Comparison of ENCODE assay signal across 15 mouse cellular contexts in the genomic region with DNA sequence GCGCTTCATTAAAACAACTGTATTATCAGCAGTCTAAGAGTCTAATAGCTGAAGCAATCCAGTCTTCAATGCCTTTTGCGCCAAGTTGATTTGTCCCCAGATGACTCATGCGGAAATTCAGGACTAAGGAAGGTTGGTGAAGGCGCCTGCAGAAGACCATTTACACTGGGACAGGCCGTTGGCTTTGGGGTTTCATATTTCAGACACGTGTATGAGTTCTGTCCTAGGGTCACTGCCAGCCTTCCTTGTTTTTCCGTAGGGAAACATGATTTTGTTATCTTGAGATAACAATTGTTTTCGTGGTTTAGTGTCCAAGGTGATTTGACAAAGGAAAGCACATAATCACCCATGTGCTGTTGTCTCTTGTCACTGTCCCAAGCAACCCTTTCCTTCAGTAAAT. TPM values are rescaled to one million over a fixed set of nuclear protein-coding genes. Genes with fewer than 3 reads are reported as not detected.
DNase-seq lines count a peak whose midpoint lies in the region; ATAC-seq and TF ChIP-seq lines count a peak whose summit lies in the region.
"Had no signal": no experiment of that assay in that cellular context is flagged by ENCODE, and none has a peak within 500 bp of the region (broad histone marks: within the 10 kb centered on the region; RNA-seq: fewer than 3 reads in every experiment).

No protein-coding gene starts in this region.

- 0 out of 2 replicates have a peak overlapping the region, but pooled peaks have one; percentile 11 for H3K4me3 ChIP-seq in gastrocnemius, adult 2 months
- H3K4me3 ChIP-seq in heart, embryonic 15.5 days, result no peak overlapping the region
- H3K4me3 ChIP-seq in kidney, embryonic 15.5 days (replicated peaks), result no peak overlapping the region
- H3K4me3 ChIP-seq: limb, embryonic 15.5 days; megakaryocyte, embryonic 14.5 days had no signal

- intact Hi-C loops in gastrocnemius, adult 2 months (cut with DNase I), result no loop called here

- no peaks in the 10 kb centered on the region for H3K9me3 ChIP-seq in heart, embryonic 15.5 days (replicated peaks)
- no peaks in the 10 kb centered on the region for H3K9me3 ChIP-seq in kidney, embryonic 15.5 days (replicated peaks)
- H3K9me3 ChIP-seq: limb, embryonic 15.5 days; megakaryocyte, embryonic 14.5 days had no signal

- no peak for DNase-seq in gastrocnemius, adult 2 months
- DNase-seq in gastrocnemius, postnatal 10 days, result no peak
- DNase-seq in lung, postnatal 14 days, result peak; percentile 8
- no peak for DNase-seq in lung, postnatal 25 days (ENCODE audit: low spot score)
- DNase-seq in urinary bladder, postnatal 4 days (ENCODE audit: low spot score in 2 of 2), result no peak
- DNase-seq: cerebellum, adult 8-10 months; gastrocnemius, postnatal 36 days; layer of hippocampus, postnatal 36 days; spleen, adult 18-20 months; thymus, adult 2 months had no signal

- TF ChIP-seq CTCF in gastrocnemius, adult 2 months (IDR thresholded peaks at IDR 0.05), result no peak

- WGBS in heart, embryonic 15.5 days, result 35% methylated on average over 8 of the region's 8 CpGs
- 46% methylated on average over 8 of the region's 8 CpGs for WGBS in kidney, embryonic 15.5 days

- ATAC-seq in heart, embryonic 15.5 days (replicated peaks; ENCODE audit: insufficient number of reproducible peaks, insufficient read depth, low FRiP score, low read depth), result no peak
- no peak for ATAC-seq in kidney, embryonic 15.5 days (replicated peaks; ENCODE audit: low FRiP score)
- ATAC-seq: midbrain, embryonic 16.5 days had no signal

- no peak overlapping the region for H3K4me2 ChIP-seq in heart, embryonic 15.5 days
- no peak overlapping the region for H3K4me2 ChIP-seq in kidney, embryonic 15.5 days
- H3K4me2 ChIP-seq: limb, embryonic 15.5 days had no signal

- H3K4me1 ChIP-seq in heart, embryonic 15.5 days (replicated peaks), result peaks cover 52% of the 10 kb centered on the region
- H3K4me1 ChIP-seq in kidney, embryonic 15.5 days, result peaks cover 15% of the 10 kb centered on the region

- peak overlapping the region; percentile 78 for H3K27ac ChIP-seq in gastrocnemius, adult 2 months
- H3K27ac ChIP-seq in heart, embryonic 15.5 days, result peak overlapping the region; percentile 53; the same call in 1 of the 2 replicates
- H3K27ac ChIP-seq in kidney, embryonic 15.5 days, result no peak overlapping the region
- H3K27ac ChIP-seq: limb, embryonic 15.5 days had no signal

- H3K9ac ChIP-seq in heart, embryonic 15.5 days, result no peak overlapping the region
- no peak overlapping the region for H3K9ac ChIP-seq in kidney, embryonic 15.5 days
- H3K9ac ChIP-seq: limb, embryonic 15.5 days had no signal

- no peaks in the 10 kb centered on the region for H3K27me3 ChIP-seq in heart, embryonic 15.5 days
- H3K27me3 ChIP-seq in kidney, embryonic 15.5 days, result no peaks in the 10 kb centered on the region
- H3K27me3 ChIP-seq: limb, embryonic 15.5 days had no signal

- no peaks in the 10 kb centered on the region for H3K36me3 ChIP-seq in heart, embryonic 15.5 days
- no peaks in the 10 kb centered on the region for H3K36me3 ChIP-seq in kidney, embryonic 15.5 days
- H3K36me3 ChIP-seq: limb, embryonic 15.5 days had no signal

RNA-seq across cellular contexts. Expression of a gene that starts 4.8 kb away (rescaled TPM):
- total RNA-seq in gastrocnemius, adult 2 months (2021), result 10 to 100 TPM; 45.4 to 55.7 TPM
- 10 to 100 TPM; 68.6 to 88.2 TPM for total RNA-seq in gastrocnemius, postnatal 10 days (2021)
- polyA plus RNA-seq in heart, embryonic 15.5 days (2015; fragmentation: Nextera tagmentation; extraction: Ambion mirVana), result 32.9 and 33.3 TPM in 2 replicates
- polyA plus RNA-seq in kidney, embryonic 15.5 days (2015; fragmentation: Nextera tagmentation; extraction: Ambion mirVana), result 15.3 and 16.8 TPM in 2 replicates

RNA-seq across cellular contexts. Expression of a gene that starts 40.9 kb away (rescaled TPM):
- 10 to 100 TPM in 1 of 2 experiments, 1 to 10 TPM in 1; 9.3 to 13.3 TPM for total RNA-seq in gastrocnemius, adult 2 months (2021)
- 10 to 100 TPM; 14.6 to 15.7 TPM for total RNA-seq in gastrocnemius, postnatal 10 days (2021)
- 8.0 and 8.9 TPM in 2 replicates for polyA plus RNA-seq in heart, embryonic 15.5 days (2015; fragmentation: Nextera tagmentation; extraction: Ambion mirVana)
- polyA plus RNA-seq in kidney, embryonic 15.5 days (2015; fragmentation: Nextera tagmentation; extraction: Ambion mirVana), result 18.0 and 18.5 TPM in 2 replicates

RNA-seq across cellular contexts. Expression of a gene that starts 47.3 kb away (rescaled TPM):
- 10 to 100 TPM in 1 of 2 experiments, 1 to 10 TPM in 1; 7.5 to 10.6 TPM for total RNA-seq in gastrocnemius, adult 2 months (2021)
- total RNA-seq in gastrocnemius, postnatal 10 days (2021), result 10 to 100 TPM; 68.6 to 92.0 TPM
- polyA plus RNA-seq in heart, embryonic 15.5 days (2015; fragmentation: Nextera tagmentation; extraction: Ambion mirVana), result 75.2 and 94.2 TPM in 2 replicates
- polyA plus RNA-seq in kidney, embryonic 15.5 days (2015; fragmentation: Nextera tagmentation; extraction: Ambion mirVana), result 89.9 and 94.3 TPM in 2 replicates

Comparison
In these comparisons a context has a peak if more than half of its experiments do, and no peak if none do; other contexts are left out.
1. RNA of a gene that starts 47.3 kb away (total RNA-seq): 68.6 to 92.0 TPM in gastrocnemius, postnatal 10 days; 7.5 to 10.6 TPM in gastrocnemius, adult 2 months; every median in the first group is over 4 times any median in the second.